ENCODE assay signal across 29 mouse cellular contexts in genomic region chr12:73478641-73479040, GRCm38 (mm10).
A peak's percentile ranks its signal among the peaks of the same experiment; 100 is the strongest.
DNase-seq lines count a peak whose midpoint lies in the region; ATAC-seq lines count a peak whose summit lies in the region.
"Had no signal": no experiment of that assay in that cellular context is flagged by ENCODE, and none has a peak within 500 bp of the region (broad histone marks: within the 10 kb centered on the region; RNA-seq: fewer than 3 reads in every experiment).

No protein-coding gene starts in this region.

- no peak overlapping the region for H3K4me3 ChIP-seq in brown adipose tissue, adult 24 weeks (ENCODE audit: insufficient read depth, low read depth, low read length)
- H3K4me3 ChIP-seq: embryonic facial prominence, embryonic 10.5 days; embryonic facial prominence, embryonic 13.5 days; erythroblast, embryonic 14.5 days; forebrain, embryonic 12.5 days; forebrain, embryonic 15.5 days; heart, embryonic 13.5 days had no signal

- H3K27ac ChIP-seq in brown adipose tissue, adult 24 weeks (replicated peaks; ENCODE audit: low read depth, low read length): peak overlapping the region; percentile 97
- H3K27ac ChIP-seq: embryonic facial prominence, embryonic 10.5 days; embryonic facial prominence, embryonic 13.5 days; forebrain, embryonic 12.5 days; forebrain, embryonic 15.5 days; heart, embryonic 13.5 days; hindbrain, embryonic 14.5 days; hindbrain, postnatal 0 days had no signal

- DNase-seq in adrenal gland, postnatal 14 days: peak; percentile 53
- no peak for DNase-seq in adrenal gland, adult (ENCODE audit: inconsistent age in 2 of 2, low spot score in 1 of 2)
- DNase-seq in lung, postnatal 36 days: peak; percentile 27
- no peak for DNase-seq in lung, postnatal 4 days
- DNase-seq in right cerebral cortex, postnatal 4 days: no peak
- DNase-seq in right cerebral cortex, postnatal 10 days (ENCODE audit: low spot score in 2 of 2): no peak
- DNase-seq: adrenal gland, postnatal 25 days; cerebellum, adult 11 months; cerebellum, adult 2 months; cerebellum, adult 9-11 months; cerebellum, postnatal 25 days; embryo, embryonic 11 days; gastrocnemius, postnatal 36 days; heart, adult 18-20 months; heart, postnatal 14 days; heart, postnatal 4 days had no signal

- ATAC-seq in megakaryocyte progenitor cell, adult 5-6 weeks (replicated peaks; ENCODE audit: poor library complexity): peak; percentile 59
- ATAC-seq: activated CD4-positive, CD25-positive, alpha-beta regulatory T cell, adult 4 months; forebrain, embryonic 15.5 days; hindbrain, postnatal 0 days; inflammation-experienced regulatory T-cells, adult 6 months; intestine, embryonic 16.5 days had no signal

- peaks cover 19% of the 10 kb centered on the region for H3K4me1 ChIP-seq in brown adipose tissue, adult 24 weeks (ENCODE audit: control insufficient read depth, insufficient read depth, insufficient read length, low read length)
- H3K4me1 ChIP-seq: forebrain, embryonic 15.5 days had no signal

Comparison
In these comparisons a context has a peak if more than half of its experiments do, and no peak if none do; other contexts are left out.
1. DNase-seq: peak in adrenal gland, postnatal 14 days (single experiment) and lung, postnatal 36 days (single experiment); none in adrenal gland, adult (0 of 2), lung, postnatal 4 days (0 of 2), right cerebral cortex, postnatal 4 days (single experiment) and right cerebral cortex, postnatal 10 days (0 of 2).